Mouse (Mus musculus): ENCODE data around the gene Mef2b. TPM values are rescaled to one million over a fixed set of nuclear protein-coding genes. Genes with fewer than 3 reads are reported as not detected.

The Mef2b gene
- polyA plus RNA-seq, 1 experiment from 2014 or later, result 0.46 TPM

- Histone ChIP-seq H3K4me1 (ENCODE audit: control insufficient read depth, insufficient read depth, low read length) (peaks cover 10% of the 10 kb centered on the region), H3K4me2 (ENCODE audit: low read length) (peak overlapping the region; percentile 12; the same call in 1 of the 2 replicates), H3K9ac (replicated peaks; ENCODE audit: low read length) (0 out of 2 replicates have a peak overlapping the region, but pooled peaks have one; percentile 29), H3K27me3 (ENCODE audit: control insufficient read depth, insufficient read depth, low read length) (peaks cover 5% of the 10 kb centered on the region; the same call in 1 of the 2 replicates), H3K27ac (replicated peaks; ENCODE audit: low read depth, low read length) (no peak overlapping the region), H3K4me3 (replicated peaks; ENCODE audit: low read depth, low read length) (no peak overlapping the region), H3K9me3 (ENCODE audit: control insufficient read depth, low read length) (no peaks in the 10 kb centered on the region), H3K36me3 (ENCODE audit: control insufficient read depth, insufficient read depth, low read length) (peaks cover 88% of the 10 kb centered on the region)
- 6% methylated on average over 43 of the region's 43 CpGs for WGBS
- DNase-seq (peak; percentile 66), ATAC-seq (ENCODE audit: low FRiP score, low TSS enrichment) (no peak)
Observed at GRCm38 (mm10) chr8:70112401-70113016, 27.0 kb upstream of the Mef2b start.

- 20% methylated on average over 6 of the region's 6 CpGs for WGBS
- no peak overlapping the region for H3K4me3 ChIP-seq (replicated peaks; ENCODE audit: low read depth, low read length)
Observed at GRCm38 (mm10) chr8:70114488-70114887, 25.0 kb upstream of the Mef2b start.

GRCm38 (mm10) chr8:70114892-70115291 is 24.6 kb upstream of the Mef2b start:
- no peak overlapping the region for H3K4me3 ChIP-seq (replicated peaks; ENCODE audit: low read depth, low read length)
- no peaks in the 10 kb centered on the region for H3K9me3 ChIP-seq (ENCODE audit: control insufficient read depth, low read length)
- peaks cover 64% of the 10 kb centered on the region for H3K36me3 ChIP-seq (ENCODE audit: control insufficient read depth, insufficient read depth, low read length)
- peaks cover 20% of the 10 kb centered on the region for H3K4me1 ChIP-seq (ENCODE audit: control insufficient read depth, insufficient read depth, low read length)
- peaks cover 5% of the 10 kb centered on the region; the same call in 1 of the 2 replicates for H3K27me3 ChIP-seq (ENCODE audit: control insufficient read depth, insufficient read depth, low read length)
- 72% methylated on average over 13 of the region's 13 CpGs for WGBS
- ATAC-seq (ENCODE audit: low FRiP score, low TSS enrichment), result no peak
- H3K9ac ChIP-seq (replicated peaks; ENCODE audit: low read length), result no peak overlapping the region
- no peak for DNase-seq
- no peak overlapping the region for H3K27ac ChIP-seq (replicated peaks; ENCODE audit: low read depth, low read length)
- H3K4me2 ChIP-seq (ENCODE audit: low read length), result no peak overlapping the region

More at GRCm38 (mm10) chr8:70114488-70114887, 25.0 kb upstream of the Mef2b start:
- Histone ChIP-seq H3K4me1 (ENCODE audit: control insufficient read depth, insufficient read depth, low read length) (peaks cover 20% of the 10 kb centered on the region), H3K36me3 (ENCODE audit: control insufficient read depth, insufficient read depth, low read length) (peaks cover 68% of the 10 kb centered on the region), H3K9me3 (ENCODE audit: control insufficient read depth, low read length) (no peaks in the 10 kb centered on the region), H3K27ac (replicated peaks; ENCODE audit: low read depth, low read length) (no peak overlapping the region), H3K4me2 (ENCODE audit: low read length) (no peak overlapping the region), H3K27me3 (ENCODE audit: control insufficient read depth, insufficient read depth, low read length) (peaks cover 5% of the 10 kb centered on the region; the same call in 1 of the 2 replicates), H3K9ac (replicated peaks; ENCODE audit: low read length) (no peak overlapping the region)
- no peak for DNase-seq
- no peak for ATAC-seq (ENCODE audit: low FRiP score, low TSS enrichment)

GRCm38 (mm10) chr8:70117611-70118010 is 21.9 kb upstream of the Mef2b start:
- H3K4me3 ChIP-seq (replicated peaks; ENCODE audit: low read depth, low read length), result peak overlapping the region; percentile 81
- H3K9ac ChIP-seq (replicated peaks; ENCODE audit: low read length), result peak overlapping the region; percentile 91; the same call in 1 of the 2 replicates
- H3K27me3 ChIP-seq (ENCODE audit: control insufficient read depth, insufficient read depth, low read length), result peaks cover 5% of the 10 kb centered on the region; the same call in 1 of the 2 replicates
- no peak overlapping the region for H3K27ac ChIP-seq (replicated peaks; ENCODE audit: low read depth, low read length)
- ATAC-seq (ENCODE audit: low FRiP score, low TSS enrichment) (no peak), DNase-seq (peak; percentile 30)
- H3K4me2 ChIP-seq (ENCODE audit: low read length), result peak overlapping the region; percentile 84
- no peaks in the 10 kb centered on the region for H3K9me3 ChIP-seq (ENCODE audit: control insufficient read depth, low read length)
- WGBS, result 11% methylated on average over 9 of the region's 9 CpGs
- H3K36me3 ChIP-seq (ENCODE audit: control insufficient read depth, insufficient read depth, low read length), result peaks cover 37% of the 10 kb centered on the region
- peaks cover 19% of the 10 kb centered on the region for H3K4me1 ChIP-seq (ENCODE audit: control insufficient read depth, insufficient read depth, low read length)

GRCm38 (mm10) chr8:70118726-70119700 is 20.5 kb upstream of the Mef2b start:
- Histone ChIP-seq H3K4me1 (ENCODE audit: control insufficient read depth, insufficient read depth, low read length) (peaks cover 17% of the 10 kb centered on the region), H3K4me2 (ENCODE audit: low read length) (peak overlapping the region; percentile 84), H3K27ac (replicated peaks; ENCODE audit: low read depth, low read length) (peak overlapping the region; percentile 97), H3K9me3 (ENCODE audit: control insufficient read depth, low read length) (no peaks in the 10 kb centered on the region), H3K27me3 (ENCODE audit: control insufficient read depth, insufficient read depth, low read length) (peaks cover 5% of the 10 kb centered on the region; the same call in 1 of the 2 replicates), H3K36me3 (ENCODE audit: control insufficient read depth, insufficient read depth, low read length) (peaks cover 23% of the 10 kb centered on the region), H3K4me3 (replicated peaks; ENCODE audit: low read depth, low read length) (peak overlapping the region; percentile 81), H3K9ac (replicated peaks; ENCODE audit: low read length) (peak overlapping the region; percentile 91)
- WGBS, result 1% methylated on average over 17 of the region's 17 CpGs
- peak; percentile 90 for DNase-seq
- peak; percentile 86 for ATAC-seq (ENCODE audit: low FRiP score, low TSS enrichment)

GRCm38 (mm10) chr8:70120667-70121066 is 18.8 kb upstream of the Mef2b start, which contains the start of gene Ncan:
Gene Ncan (minus strand): TSS chr8:70120873.
- ATAC-seq (ENCODE audit: low FRiP score, low TSS enrichment) (peak; percentile 81), DNase-seq (peak; percentile 96)
- peaks cover 17% of the 10 kb centered on the region for H3K4me1 ChIP-seq (ENCODE audit: control insufficient read depth, insufficient read depth, low read length)
- peak within 1 kb of the TSS; percentile 84 for H3K4me2 ChIP-seq (ENCODE audit: low read length)
- H3K4me3 ChIP-seq (replicated peaks; ENCODE audit: low read depth, low read length), result peak within 1 kb of the TSS; percentile 81
- 1% methylated on average over 19 of the region's 19 CpGs for WGBS
- H3K27ac ChIP-seq (replicated peaks; ENCODE audit: low read depth, low read length), result peak within 1 kb of the TSS; percentile 97
- no peaks in the 10 kb centered on the region for H3K27me3 ChIP-seq (ENCODE audit: control insufficient read depth, insufficient read depth, low read length)
- H3K9ac ChIP-seq (replicated peaks; ENCODE audit: low read length), result peak within 1 kb of the TSS; percentile 91
- H3K9me3 ChIP-seq (ENCODE audit: control insufficient read depth, low read length), result no peaks in the 10 kb centered on the region
- H3K36me3 ChIP-seq (ENCODE audit: control insufficient read depth, insufficient read depth, low read length), result peaks cover 6% of the 10 kb centered on the region

GRCm38 (mm10) chr8:70122863-70123262 is 16.6 kb upstream of the Mef2b start:
- Histone ChIP-seq H3K4me2 (ENCODE audit: low read length) (no peak overlapping the region), H3K4me3 (replicated peaks; ENCODE audit: low read depth, low read length) (no peak overlapping the region), H3K4me1 (ENCODE audit: control insufficient read depth, insufficient read depth, low read length) (peaks cover 7% of the 10 kb centered on the region), H3K27me3 (ENCODE audit: control insufficient read depth, insufficient read depth, low read length) (no peaks in the 10 kb centered on the region), H3K27ac (replicated peaks; ENCODE audit: low read depth, low read length) (no peak overlapping the region), H3K9ac (replicated peaks; ENCODE audit: low read length) (no peak overlapping the region), H3K9me3 (ENCODE audit: control insufficient read depth, low read length) (no peaks in the 10 kb centered on the region), H3K36me3 (ENCODE audit: control insufficient read depth, insufficient read depth, low read length) (no peaks in the 10 kb centered on the region)
- WGBS, result 55% methylated on average over 2 of the region's 2 CpGs
- peak; percentile 57 for DNase-seq
- ATAC-seq (ENCODE audit: low FRiP score, low TSS enrichment), result no peak

GRCm38 (mm10) chr8:70124992-70125391 is 14.5 kb upstream of the Mef2b start:
- no peaks in the 10 kb centered on the region for H3K9me3 ChIP-seq (ENCODE audit: control insufficient read depth, low read length)
- H3K9ac ChIP-seq (replicated peaks; ENCODE audit: low read length), result no peak overlapping the region
- DNase-seq, result no peak
- H3K4me2 ChIP-seq (ENCODE audit: low read length), result no peak overlapping the region
- H3K27ac ChIP-seq (replicated peaks; ENCODE audit: low read depth, low read length), result no peak overlapping the region
- no peaks in the 10 kb centered on the region for H3K36me3 ChIP-seq (ENCODE audit: control insufficient read depth, insufficient read depth, low read length)
- 64% methylated on average over 8 of the region's 8 CpGs for WGBS
- no peaks in the 10 kb centered on the region for H3K27me3 ChIP-seq (ENCODE audit: control insufficient read depth, insufficient read depth, low read length)
- H3K4me1 ChIP-seq (ENCODE audit: control insufficient read depth, insufficient read depth, low read length), result no peaks in the 10 kb centered on the region
- H3K4me3 ChIP-seq (replicated peaks; ENCODE audit: low read depth, low read length), result no peak overlapping the region
- no peak for ATAC-seq (ENCODE audit: low FRiP score, low TSS enrichment)
